Mouse (Mus musculus) adrenal gland, adult 18-20 months (tissue): ENCODE measurements at regions not wholly inside any gene's neighbourhood (a gene's known extent, or its start where the extent isn't known, plus 50 kb on each side); places are given as distances from the start of the nearest gene placed in this dataset.
"Not testable (repeated sequence)": the region's sequence is repeated elsewhere in the genome, so short reads cannot be mapped to it uniquely, and the experiment has no call there.

Experiments
- DNase-seq, 2 experiments: peaks; one replicate each; pipeline ENCODE4 v3.0.0; 2021 to 2022; ENCODE audit warnings: low spot score in 2 of 2

DNA sequence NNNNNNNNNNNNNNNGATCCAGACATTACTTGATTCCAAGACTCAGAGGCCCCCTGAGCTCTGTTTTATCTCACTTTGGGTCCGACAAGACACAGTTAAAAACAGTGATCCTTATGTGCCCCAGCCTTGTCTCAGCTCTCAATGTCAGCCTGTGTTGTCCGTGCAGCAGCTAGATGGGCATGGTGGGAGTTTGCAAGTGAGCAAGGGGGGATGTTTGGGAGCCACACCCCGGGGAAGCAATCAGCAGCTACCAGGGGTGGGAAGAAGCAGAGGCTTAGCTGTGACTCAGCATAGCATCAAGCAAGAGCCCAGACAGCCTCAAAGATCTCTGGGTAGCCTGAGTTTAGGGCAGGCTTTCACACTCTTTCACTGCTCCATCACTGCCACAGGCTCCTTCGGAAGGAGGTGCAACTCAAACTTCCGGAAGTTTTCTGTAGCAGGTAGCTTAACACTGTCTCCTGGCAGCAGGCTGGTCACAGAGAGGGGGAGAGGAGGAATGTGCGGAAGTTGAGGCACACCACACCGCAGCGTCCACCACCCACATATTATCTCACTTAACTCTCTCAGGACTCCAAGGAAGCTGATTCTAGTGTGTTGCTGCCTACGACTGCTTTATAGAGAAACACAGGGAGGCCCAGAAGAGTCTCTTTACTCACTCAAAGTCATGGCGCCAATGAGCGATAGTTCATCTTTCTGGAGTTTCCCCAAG lies 80.2 kb upstream of the Defb33 start:
- peak in 1 of 2 experiments; percentile 21 for DNase-seq

DNA sequence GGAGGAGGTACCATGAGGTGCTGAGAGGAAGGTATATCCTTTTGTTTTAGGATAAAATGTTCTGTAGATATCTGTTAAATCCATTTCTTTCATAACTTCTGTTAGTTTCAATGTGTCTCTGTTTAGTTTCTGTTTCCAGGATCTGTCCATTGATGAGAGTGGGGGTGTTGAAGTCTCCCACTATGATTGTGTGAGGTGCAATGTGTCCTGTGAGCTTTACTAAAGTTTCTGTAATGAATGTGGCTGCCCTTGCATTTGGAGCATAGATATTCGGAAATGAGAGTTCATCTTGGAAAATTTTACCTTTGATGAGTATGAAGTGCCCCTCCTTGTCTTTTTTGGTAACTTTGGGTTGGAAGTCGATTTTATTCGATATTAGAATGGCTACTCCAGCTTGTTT lies 79.0 kb upstream of the Defb33 start:
- DNase-seq, result peak in 1 of 2 experiments; percentile 23

DNA sequence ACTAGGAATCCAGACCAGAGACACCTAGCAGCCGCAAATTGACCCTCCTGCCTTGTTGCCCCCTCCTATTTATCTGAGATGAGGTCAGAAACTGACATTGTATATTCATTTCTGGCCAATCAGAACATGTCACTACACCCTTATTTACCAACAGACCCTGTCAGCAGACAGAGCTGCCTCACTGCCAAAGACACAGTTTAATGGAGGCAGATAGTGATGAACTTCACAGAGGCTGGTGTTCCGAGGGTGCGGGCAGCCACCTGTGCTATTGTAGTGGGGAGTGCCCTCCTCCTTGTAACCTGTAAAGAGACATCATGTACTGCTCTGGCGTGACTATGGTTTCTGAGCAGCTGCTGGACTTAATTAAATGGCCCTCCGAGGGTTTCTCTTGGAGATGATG lies 70.0 kb upstream of the Defb33 start:
- peak; percentile 35 to 55 for DNase-seq

DNA sequence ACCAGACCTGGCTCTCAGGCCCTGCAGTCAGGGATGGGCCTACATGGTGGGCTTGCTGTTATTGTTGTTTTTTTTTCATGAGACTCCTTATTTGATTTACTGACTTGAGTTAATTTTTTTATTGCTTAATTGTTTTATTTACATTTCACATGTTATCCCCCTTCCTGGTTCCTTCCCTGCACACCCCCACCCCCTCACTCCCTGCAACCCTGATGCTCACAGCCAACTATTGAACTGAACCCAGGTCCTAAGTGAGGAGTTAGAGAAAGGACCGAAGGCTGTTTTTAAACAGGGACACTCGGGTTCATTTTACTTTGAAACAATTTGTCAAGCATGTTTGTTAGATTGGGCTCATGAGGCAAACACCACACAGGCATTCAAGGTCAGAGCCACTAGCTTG lies 69.2 kb upstream of the Defb33 start:
- not testable (repeated sequence) for DNase-seq

DNA sequence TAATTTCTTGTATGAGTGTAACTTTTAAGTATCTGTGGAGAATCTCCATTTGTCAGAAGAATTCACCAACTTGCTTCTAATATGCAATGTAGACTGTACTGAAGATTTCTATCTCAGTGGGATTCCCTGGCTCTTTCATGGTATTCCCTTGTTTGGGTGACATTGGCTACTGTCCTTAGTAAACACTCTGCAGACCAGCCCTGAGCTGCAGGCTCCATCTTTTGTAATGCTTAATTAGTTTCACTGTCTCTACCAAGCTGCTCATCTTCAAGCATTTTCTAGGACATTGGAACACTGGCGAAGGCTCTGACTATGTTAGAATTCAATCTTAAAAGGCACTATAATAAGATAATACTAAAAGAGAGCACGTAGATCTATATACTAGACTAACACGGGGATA lies 53.0 kb upstream of the Defb33 start:
- not testable (repeated sequence) for DNase-seq
